Mouse (Mus musculus) kidney, embryonic 16.5 days (tissue): ENCODE data around the gene Rpp25. TPM values are rescaled to one million over a fixed set of nuclear protein-coding genes. Genes with fewer than 3 reads are reported as not detected.

Source experiments
- ATAC-seq: fragments of 200-750 bp; cut with Nextera tagmentation; 2 replicates; pipeline ENCODE4 v1.8.0; 2017; ENCODE audit warnings: moderate TSS enrichment; ENCODE audit not compliant: low FRiP score, low TSS enrichment
- H3K27ac ChIP-seq: fragments of 300-500 bp; sonication (generic); 2 replicates; pipeline ENCODE4 v1.5.1; 2014; ENCODE audit warnings: low read length
- H3K27me3 ChIP-seq: fragments of 300-500 bp; sonication (generic); 2 replicates; pipeline ENCODE4 v1.6.1; 2014; ENCODE audit warnings: low read length, control low read depth, mixed read lengths; ENCODE audit not compliant: insufficient read depth
- H3K36me3 ChIP-seq: fragments of 300-500 bp; sonication (generic); 2 replicates; pipeline ENCODE4 v1.6.1; 2014; ENCODE audit warnings: low read length, control low read depth, mixed read lengths; ENCODE audit not compliant: insufficient read depth
- H3K4me1 ChIP-seq: fragments of 300-500 bp; sonication (generic); 2 replicates; pipeline ENCODE4 v1.6.1; 2014; ENCODE audit warnings: low read length, control low read depth, mixed read lengths; ENCODE audit not compliant: insufficient read depth
- H3K4me2 ChIP-seq: fragments of 300-500 bp; sonication (generic); replicated peaks from 2 replicates; pipeline ENCODE4 v1.6.1; 2014; ENCODE audit warnings: low read depth, low read length
- H3K4me3 ChIP-seq: fragments of 300-500 bp; sonication (generic); 2 replicates; pipeline ENCODE4 v1.5.1; 2014; ENCODE audit warnings: mild to moderate bottlenecking, low read length
- H3K9ac ChIP-seq: fragments of 300-500 bp; sonication (generic); replicated peaks from 2 replicates; pipeline ENCODE4 v1.6.1; 2014; ENCODE audit warnings: low read length
- H3K9me3 ChIP-seq: fragments of 300-500 bp; sonication (generic); 2 replicates; pipeline ENCODE4 v1.6.1; 2016; ENCODE audit warnings: low read length, control low read depth
- WGBS: fragments of 180-500 bp; shearing (Covaris S2); extraction: QIAGEN DNeasy Blood & Tissue Kit; methylation state at CpG from one replicate; pipeline ENCODE4 v1.1.7; 2014; 5-methylcytosine and 5-hydroxymethylcytosine counted together
- polyA plus RNA-seq: library from polyadenylated mRNA; unstranded; fragments of >200 nt; fragmentation: Nextera tagmentation; extraction: Ambion mirVana; gene quantifications from 2 replicates; pipeline ENCODE4 v1.2.1, GENCODE M21; 2015

Gene Rpp25
- polyA plus RNA-seq, 1 experiment from 2014 or later = 6.4 TPM

- no peak overlapping the region for H3K4me2 ChIP-seq
- H3K27me3 ChIP-seq = peaks cover 14% of the 10 kb centered on the region
- peaks cover 8% of the 10 kb centered on the region for H3K4me1 ChIP-seq
- no peaks in the 10 kb centered on the region for H3K9me3 ChIP-seq
- no peak overlapping the region for H3K4me3 ChIP-seq
- no peak overlapping the region for H3K9ac ChIP-seq
- ATAC-seq = no peak
- WGBS = 80% methylated on average over 2 of the region's 2 CpGs
- H3K27ac ChIP-seq = no peak overlapping the region
- no peaks in the 10 kb centered on the region for H3K36me3 ChIP-seq
These were observed 6.8 kb downstream of the Rpp25 start for GRCm38 (mm10) chr9:57510577-57510976.

- Histone ChIP-seq H3K9me3 (no peaks in the 10 kb centered on the region), H3K9ac (no peak overlapping the region), H3K27ac (no peak overlapping the region), H3K4me1 (peaks cover 2% of the 10 kb centered on the region), H3K27me3 (0 out of 2 replicates have a peak, but pooled peaks cover 4% of the 10 kb centered on the region), H3K4me2 (no peak overlapping the region), H3K4me3 (no peak overlapping the region), H3K36me3 (no peaks in the 10 kb centered on the region)
- WGBS = 15% methylated on average over 3 of the region's 3 CpGs
- no peak for ATAC-seq
These were observed 13.3 kb downstream of the Rpp25 start for GRCm38 (mm10) chr9:57517113-57517512.

GRCm38 (mm10) chr9:57520375-57521055, 16.7 kb downstream of the Rpp25 start:
- Histone ChIP-seq H3K9me3 (no peaks in the 10 kb centered on the region), H3K9ac (peak overlapping the region; percentile 97), H3K36me3 (no peaks in the 10 kb centered on the region), H3K4me3 (peak overlapping the region; percentile 98), H3K27me3 (no peaks in the 10 kb centered on the region), H3K4me2 (peak overlapping the region; percentile 71), H3K27ac (peak overlapping the region; percentile 94), H3K4me1 (peaks cover 23% of the 10 kb centered on the region)
- ATAC-seq = peak; percentile 49
- 25% methylated on average over 16 of the region's 16 CpGs for WGBS

- Histone ChIP-seq H3K4me3 (peak within 1 kb of the TSS; percentile 98), H3K9ac (peak within 1 kb of the TSS; percentile 97), H3K9me3 (no peaks in the 10 kb centered on the region), H3K4me2 (peak within 1 kb of the TSS; percentile 71), H3K36me3 (no peaks in the 10 kb centered on the region), H3K27me3 (no peaks in the 10 kb centered on the region), H3K27ac (peak within 1 kb of the TSS; percentile 94), H3K4me1 (peaks cover 28% of the 10 kb centered on the region)
- WGBS = under 1% methylated on average over 95 of the region's 95 CpGs
- ATAC-seq = peak; percentile 98
These were observed 17.5 kb downstream of the Rpp25 start, which contains the start of gene Cox5a for GRCm38 (mm10) chr9:57521056-57521911. Gene Cox5a (plus strand): TSS chr9:57521274.

- ATAC-seq = no peak
- H3K27ac ChIP-seq = peak overlapping the region; percentile 94
- 32% methylated on average over 7 of the region's 7 CpGs for WGBS
These were observed 18.5 kb downstream of the Rpp25 start for GRCm38 (mm10) chr9:57522114-57522860.

GRCm38 (mm10) chr9:57522861-57523246, 19.0 kb downstream of the Rpp25 start:
- H3K9ac ChIP-seq = peak overlapping the region; percentile 97; the same call in 1 of the 2 replicates
- no peak overlapping the region for H3K27ac ChIP-seq
- peaks cover 28% of the 10 kb centered on the region for H3K4me1 ChIP-seq
- no peaks in the 10 kb centered on the region for H3K36me3 ChIP-seq
- WGBS = 73% methylated on average over 4 of the region's 4 CpGs
- H3K4me2 ChIP-seq = peak overlapping the region; percentile 71
- no peaks in the 10 kb centered on the region for H3K27me3 ChIP-seq
- H3K4me3 ChIP-seq = peak overlapping the region; percentile 98
- no peaks in the 10 kb centered on the region for H3K9me3 ChIP-seq
- ATAC-seq = no peak

More at GRCm38 (mm10) chr9:57522114-57522860, 18.5 kb downstream of the Rpp25 start:
- Histone ChIP-seq H3K9ac (peak overlapping the region; percentile 97), H3K36me3 (no peaks in the 10 kb centered on the region), H3K4me1 (peaks cover 28% of the 10 kb centered on the region), H3K27me3 (no peaks in the 10 kb centered on the region), H3K4me2 (peak overlapping the region; percentile 71), H3K9me3 (no peaks in the 10 kb centered on the region), H3K4me3 (peak overlapping the region; percentile 98)

- H3K4me3 ChIP-seq = no peak overlapping the region
- no peak for ATAC-seq
- peaks cover 28% of the 10 kb centered on the region for H3K4me1 ChIP-seq
- H3K27ac ChIP-seq = no peak overlapping the region
- peaks cover 2% of the 10 kb centered on the region; the same call in 1 of the 2 replicates for H3K36me3 ChIP-seq
- no peak overlapping the region for H3K9ac ChIP-seq
- WGBS = 78% methylated on average over 1 of the region's 1 CpGs
- no peaks in the 10 kb centered on the region for H3K9me3 ChIP-seq
- no peaks in the 10 kb centered on the region for H3K27me3 ChIP-seq
- H3K4me2 ChIP-seq = no peak overlapping the region
These were observed 19.9 kb downstream of the Rpp25 start for GRCm38 (mm10) chr9:57523754-57524153.

GRCm38 (mm10) chr9:57524439-57524838, 20.6 kb downstream of the Rpp25 start:
- no peak overlapping the region for H3K4me2 ChIP-seq
- H3K4me1 ChIP-seq = peaks cover 28% of the 10 kb centered on the region
- ATAC-seq = no peak

GRCm38 (mm10) chr9:57525516-57525915, 21.7 kb downstream of the Rpp25 start:
- Histone ChIP-seq H3K27ac (no peak overlapping the region), H3K4me2 (no peak overlapping the region), H3K4me1 (peaks cover 28% of the 10 kb centered on the region), H3K36me3 (peaks cover 6% of the 10 kb centered on the region; the same call in 1 of the 2 replicates), H3K9ac (no peak overlapping the region), H3K27me3 (no peaks in the 10 kb centered on the region), H3K9me3 (no peaks in the 10 kb centered on the region), H3K4me3 (no peak overlapping the region)
- ATAC-seq = no peak
- 62% methylated on average over 2 of the region's 2 CpGs for WGBS

More at GRCm38 (mm10) chr9:57524439-57524838, 20.6 kb downstream of the Rpp25 start:
- H3K9ac ChIP-seq = no peak overlapping the region
- H3K4me3 ChIP-seq = no peak overlapping the region
- H3K9me3 ChIP-seq = no peaks in the 10 kb centered on the region
- no peaks in the 10 kb centered on the region for H3K27me3 ChIP-seq
- peaks cover 2% of the 10 kb centered on the region; the same call in 1 of the 2 replicates for H3K36me3 ChIP-seq
- H3K27ac ChIP-seq = no peak overlapping the region
